Mouse (Mus musculus) ovary, postnatal 10 days (tissue): ENCODE data around the gene Rnf220.

Experiments used
- DNase-seq: peaks from one replicate; pipeline ENCODE4 v3.0.0; 2022; ENCODE audit warnings: low spot score

Rnf220 gene

GRCm38 (mm10) chr4:117341282-117341681, 155.6 kb downstream of the Rnf220 start:
- DNase-seq = no peak

GRCm38 (mm10) chr4:117339796-117340195, 157.1 kb downstream of the Rnf220 start:
- DNase-seq = no peak

- DNase-seq = no peak
These were observed 165.9 kb downstream of the Rnf220 start for GRCm38 (mm10) chr4:117330836-117331475.

- no peak for DNase-seq
These were observed 166.7 kb downstream of the Rnf220 start for GRCm38 (mm10) chr4:117330132-117330531.

- DNase-seq = no peak
These were observed 169.9 kb downstream of the Rnf220 start for GRCm38 (mm10) chr4:117326915-117327314.

GRCm38 (mm10) chr4:117325076-117325475, 171.8 kb downstream of the Rnf220 start:
- no peak for DNase-seq

- no peak for DNase-seq
These were observed 173.1 kb downstream of the Rnf220 start for GRCm38 (mm10) chr4:117323515-117324344.

GRCm38 (mm10) chr4:117321011-117321410, 175.8 kb downstream of the Rnf220 start:
- DNase-seq = no peak

- no peak for DNase-seq
These were observed 178.3 kb downstream of the Rnf220 start for GRCm38 (mm10) chr4:117318508-117318907.

- DNase-seq = no peak
These were observed 179.1 kb downstream of the Rnf220 start for GRCm38 (mm10) chr4:117317701-117318190.

- DNase-seq = no peak
These were observed 180.1 kb downstream of the Rnf220 start for GRCm38 (mm10) chr4:117316800-117317199.

- no peak for DNase-seq
These were observed 181.9 kb downstream of the Rnf220 start for GRCm38 (mm10) chr4:117314849-117315500.

GRCm38 (mm10) chr4:117313085-117313424, 183.8 kb downstream of the Rnf220 start:
- no peak for DNase-seq

- no peak for DNase-seq
These were observed 184.3 kb downstream of the Rnf220 start for GRCm38 (mm10) chr4:117312416-117313084.

GRCm38 (mm10) chr4:117311891-117312290, 185.0 kb downstream of the Rnf220 start:
- no peak for DNase-seq

- no peak for DNase-seq
These were observed 187.4 kb downstream of the Rnf220 start for GRCm38 (mm10) chr4:117309427-117309826.

GRCm38 (mm10) chr4:117307270-117307669, 189.6 kb downstream of the Rnf220 start:
- no peak for DNase-seq

GRCm38 (mm10) chr4:117305461-117305860, 191.4 kb downstream of the Rnf220 start:
- DNase-seq = no peak

- no peak for DNase-seq
These were observed 192.4 kb downstream of the Rnf220 start for GRCm38 (mm10) chr4:117304239-117305025.

GRCm38 (mm10) chr4:117303581-117304238, 193.1 kb downstream of the Rnf220 start:
- DNase-seq = no peak
